Mouse (Mus musculus): ENCODE measurements around the gene Zc3h12a.
A peak's percentile ranks its signal among the peaks of the same experiment; 100 is the strongest.

Gene Zc3h12a

GRCm38 (mm10) chr4:125127305-125128084 is at the start of gene Zc3h12a:
Zc3h12a (minus strand) TSS chr4:125127840.
- DNase-seq (ENCODE audit: low spot score): peak; percentile 85

- DNase-seq (ENCODE audit: low spot score): no peak
Measured at GRCm38 (mm10) chr4:125176639-125177165, 49.1 kb upstream of the Zc3h12a start.

GRCm38 (mm10) chr4:125176190-125176589 is 48.5 kb upstream of the Zc3h12a start:
- no peak for DNase-seq (ENCODE audit: low spot score)

- peak; percentile 42 for DNase-seq (ENCODE audit: low spot score)
Measured at GRCm38 (mm10) chr4:125175591-125175990, 48.0 kb upstream of the Zc3h12a start.

GRCm38 (mm10) chr4:125174516-125175185 is 47.0 kb upstream of the Zc3h12a start:
- DNase-seq (ENCODE audit: low spot score): no peak

- DNase-seq (ENCODE audit: low spot score): no peak
Measured at GRCm38 (mm10) chr4:125173150-125173549, 45.5 kb upstream of the Zc3h12a start.

- DNase-seq (ENCODE audit: low spot score): no peak
Measured at GRCm38 (mm10) chr4:125172736-125173135, 45.1 kb upstream of the Zc3h12a start.

GRCm38 (mm10) chr4:125167723-125168122 is 40.1 kb upstream of the Zc3h12a start:
- DNase-seq (ENCODE audit: low spot score): no peak

GRCm38 (mm10) chr4:125164861-125165260 is 37.2 kb upstream of the Zc3h12a start:
- no peak for DNase-seq (ENCODE audit: low spot score)

GRCm38 (mm10) chr4:125162701-125163100 is 35.1 kb upstream of the Zc3h12a start:
- DNase-seq (ENCODE audit: low spot score): no peak

- DNase-seq (ENCODE audit: low spot score): no peak
Measured at GRCm38 (mm10) chr4:125161392-125161791, 33.8 kb upstream of the Zc3h12a start.

- no peak for DNase-seq (ENCODE audit: low spot score)
Measured at GRCm38 (mm10) chr4:125160951-125161331, 33.3 kb upstream of the Zc3h12a start.

- peak; percentile 69 for DNase-seq (ENCODE audit: low spot score)
Measured at GRCm38 (mm10) chr4:125160320-125160950, 32.8 kb upstream of the Zc3h12a start.

- DNase-seq (ENCODE audit: low spot score): no peak
Measured at GRCm38 (mm10) chr4:125158581-125159317, 31.1 kb upstream of the Zc3h12a start.

- no peak for DNase-seq (ENCODE audit: low spot score)
Measured at GRCm38 (mm10) chr4:125158081-125158480, 30.4 kb upstream of the Zc3h12a start.

GRCm38 (mm10) chr4:125157322-125157721 is 29.7 kb upstream of the Zc3h12a start:
- no peak for DNase-seq (ENCODE audit: low spot score)

GRCm38 (mm10) chr4:125155646-125156045 is 28.0 kb upstream of the Zc3h12a start:
- no peak for DNase-seq (ENCODE audit: low spot score)

- DNase-seq (ENCODE audit: low spot score): no peak
Measured at GRCm38 (mm10) chr4:125153659-125154241, 26.1 kb upstream of the Zc3h12a start.

GRCm38 (mm10) chr4:125152469-125152868 is 24.8 kb upstream of the Zc3h12a start:
- DNase-seq (ENCODE audit: low spot score): no peak

GRCm38 (mm10) chr4:125149460-125149859 is 21.8 kb upstream of the Zc3h12a start:
- DNase-seq (ENCODE audit: low spot score): no peak

GRCm38 (mm10) chr4:125147970-125148369 is 20.3 kb upstream of the Zc3h12a start:
- DNase-seq (ENCODE audit: low spot score): no peak

- DNase-seq (ENCODE audit: low spot score): no peak
Measured at GRCm38 (mm10) chr4:125145213-125145612, 17.6 kb upstream of the Zc3h12a start.
